Mouse (Mus musculus) CD4-positive helper T cell, adult 2 months (primary cell): Measurements from ENCODE around the gene Arrdc4.

Source experiments
- DNase-seq: peaks from one replicate; pipeline ENCODE4 v3.0.0-alpha.2; 2012; ENCODE audit warnings: low read depth, missing footprints, low spot score

Gene Arrdc4

GRCm38 (mm10) chr7:68712425-68712824 lies 36.6 kb downstream of the Arrdc4 start:
- no peak for DNase-seq

- no peak for DNase-seq
Observed at GRCm38 (mm10) chr7:68709319-68709573, 39.8 kb downstream of the Arrdc4 start.

- DNase-seq: no peak
Observed at GRCm38 (mm10) chr7:68708563-68709318, 40.3 kb downstream of the Arrdc4 start.

- DNase-seq: no peak
Observed at GRCm38 (mm10) chr7:68705162-68705561, 43.9 kb downstream of the Arrdc4 start.

GRCm38 (mm10) chr7:68697313-68697712 lies 51.7 kb downstream of the Arrdc4 start:
- DNase-seq: no peak

GRCm38 (mm10) chr7:68696908-68697307 lies 52.1 kb downstream of the Arrdc4 start:
- no peak for DNase-seq

- no peak for DNase-seq
Observed at GRCm38 (mm10) chr7:68696446-68696845, 52.6 kb downstream of the Arrdc4 start.

GRCm38 (mm10) chr7:68692731-68693130 lies 56.3 kb downstream of the Arrdc4 start:
- no peak for DNase-seq

- no peak for DNase-seq
Observed at GRCm38 (mm10) chr7:68691454-68691853, 57.6 kb downstream of the Arrdc4 start.

- DNase-seq: no peak
Observed at GRCm38 (mm10) chr7:68687140-68687611, 61.9 kb downstream of the Arrdc4 start.
